ENCODE assay signal across 14 mouse cellular contexts in genomic region chr16:95688010-95688409, GRCm38 (mm10).
"Had no signal": no experiment of that assay in that cellular context is flagged by ENCODE, and none has a peak within 500 bp of the region (broad histone marks: within the 10 kb centered on the region; RNA-seq: fewer than 3 reads in every experiment).

No protein-coding gene starts in this region.

- H3K27me3 ChIP-seq: limb, embryonic 15.5 days; liver, embryonic 15.5 days; neural tube, embryonic 15.5 days had no signal

- H3K9me3 ChIP-seq: limb, embryonic 15.5 days; liver, embryonic 15.5 days; midbrain, embryonic 10.5 days; neural tube, embryonic 15.5 days had no signal

- H3K4me3 ChIP-seq: layer of hippocampus, adult 2 months; limb, embryonic 15.5 days; liver, embryonic 15.5 days; midbrain, embryonic 10.5 days; myocyte; neural tube, embryonic 15.5 days had no signal

- H3K4me2 ChIP-seq: limb, embryonic 15.5 days; liver, embryonic 15.5 days; neural tube, embryonic 15.5 days had no signal

- H3K4me1 ChIP-seq: limb, embryonic 15.5 days; liver, embryonic 15.5 days had no signal

- H3K36me3 ChIP-seq: limb, embryonic 15.5 days; liver, embryonic 15.5 days; midbrain, embryonic 10.5 days; neural tube, embryonic 15.5 days had no signal

- DNase-seq: kidney, adult 11 months; kidney, postnatal 10 days; kidney, postnatal 4 days; lung, postnatal 36 days; midbrain, embryonic 14.5 days; thymus, adult 2 months; thymus, postnatal 25 days had no signal

- H3K27ac ChIP-seq: layer of hippocampus, adult 2 months; limb, embryonic 15.5 days; liver, embryonic 15.5 days; midbrain, embryonic 10.5 days; neural tube, embryonic 15.5 days; stomach, postnatal 0 days had no signal

- H3K9ac ChIP-seq: limb, embryonic 15.5 days; liver, embryonic 15.5 days; neural tube, embryonic 15.5 days had no signal
